Mouse (Mus musculus) neural tube, embryonic 14.5 days (tissue): ENCODE measurements around the gene Asgr2. TPM values are rescaled to one million over a fixed set of nuclear protein-coding genes. Genes with fewer than 3 reads are reported as not detected.

Source experiments
- ATAC-seq: fragments of 200-750 bp; cut with Nextera tagmentation; 2 replicates; pipeline ENCODE4 v1.8.0; 2017; ENCODE audit warnings: low read depth, mild to moderate bottlenecking, moderate TSS enrichment, moderate library complexity
- H3K27ac ChIP-seq: fragments of 300-500 bp; sonication (generic); 2 replicates; pipeline ENCODE4 v1.5.1; 2014; ENCODE audit warnings: low read depth, mild to moderate bottlenecking, control low read depth, low read length, moderate library complexity, mixed read lengths
- H3K27me3 ChIP-seq: fragments of 300-500 bp; sonication (generic); 2 replicates; pipeline ENCODE4 v1.6.1; 2014; ENCODE audit warnings: low read length; ENCODE audit not compliant: control insufficient read depth, insufficient read depth
- H3K36me3 ChIP-seq: fragments of 300-500 bp; sonication (generic); 2 replicates; pipeline ENCODE4 v1.6.1; 2014; ENCODE audit warnings: low read length, mixed read lengths; ENCODE audit not compliant: control insufficient read depth, insufficient read depth
- H3K4me1 ChIP-seq: fragments of 300-500 bp; sonication (generic); 2 replicates; pipeline ENCODE4 v1.6.1; 2014; ENCODE audit warnings: low read length; ENCODE audit not compliant: control insufficient read depth, insufficient read depth
- H3K4me2 ChIP-seq: fragments of 300-500 bp; sonication (generic); 2 replicates; pipeline ENCODE4 v1.6.1; 2014; ENCODE audit warnings: mild to moderate bottlenecking, low read depth, low read length, control low read depth
- H3K4me3 ChIP-seq: fragments of 300-500 bp; sonication (generic); 2 replicates; pipeline ENCODE4 v1.5.1; 2014; ENCODE audit warnings: low read depth, low read length, control low read depth, mixed read lengths
- H3K9ac ChIP-seq: fragments of 300-500 bp; sonication (generic); replicated peaks from 2 replicates; pipeline ENCODE4 v1.6.1; 2014; ENCODE audit warnings: low read depth, mild to moderate bottlenecking, control low read depth, low read length, mixed read lengths
- H3K9me3 ChIP-seq: fragments of 300-500 bp; sonication (generic); 2 replicates; pipeline ENCODE4 v1.6.1; 2016; ENCODE audit warnings: low read length; ENCODE audit not compliant: control insufficient read depth
- WGBS: fragments of 180-500 bp; shearing (Covaris S2); extraction: QIAGEN DNeasy Blood & Tissue Kit; methylation state at CpG from one replicate; pipeline ENCODE4 v1.1.7; 2014; 5-methylcytosine and 5-hydroxymethylcytosine counted together
- polyA plus RNA-seq: library from polyadenylated mRNA; unstranded; fragments of >200 nt; fragmentation: Nextera tagmentation; extraction: Ambion mirVana; gene quantifications from 2 replicates; pipeline ENCODE4 v1.2.1, GENCODE M21; 2014

Asgr2 gene
- polyA plus RNA-seq: 0.26 TPM in 1 of 2 replicates, not detected in the other

DNA sequence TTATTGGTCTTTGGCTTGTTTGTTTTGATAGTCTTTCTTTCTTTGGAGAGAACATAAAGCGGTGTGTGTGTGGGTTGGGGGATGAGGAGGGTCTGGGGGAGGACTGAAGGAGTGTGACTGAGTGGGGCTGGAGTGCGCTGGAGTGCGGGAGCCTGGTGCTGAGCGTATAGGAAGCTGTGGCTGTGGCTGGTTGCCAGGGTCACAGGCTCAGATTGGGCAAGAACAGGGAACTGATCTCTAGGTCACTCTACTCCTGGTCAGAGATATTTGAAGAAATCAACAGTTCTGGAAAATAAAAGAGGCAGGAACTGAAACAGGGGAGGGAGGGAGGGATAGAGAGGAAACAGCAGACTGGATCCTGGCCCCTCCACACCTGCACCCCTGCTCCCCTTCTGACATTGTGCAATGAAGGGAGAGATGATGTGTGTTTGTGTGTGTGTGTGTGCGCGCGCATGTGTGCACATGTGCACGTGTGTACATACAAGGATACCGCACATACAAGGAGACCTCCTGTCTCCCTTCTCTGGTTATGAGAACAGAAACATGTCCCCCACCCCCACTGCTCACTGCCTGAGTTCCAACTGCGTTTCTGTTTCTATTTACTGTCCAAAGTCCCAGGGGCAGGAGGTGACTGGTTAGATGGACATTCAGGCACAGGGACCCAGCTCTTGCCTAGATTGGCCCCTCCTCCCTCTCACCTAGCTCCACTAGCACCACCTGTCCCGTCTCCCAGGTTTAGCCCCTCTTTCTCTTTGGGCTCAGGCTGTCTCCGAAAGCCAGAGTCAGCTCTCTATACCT is at the start of gene Asgr2:
TSS of gene Asgr2 (plus strand) at position 659 of the 798 bp plus-strand sequence.
- 79% methylated on average over 12 of the region's 12 CpGs for WGBS
- H3K27ac ChIP-seq: no peak within 1 kb of the TSS
- no peak within 1 kb of the TSS for H3K9ac ChIP-seq
- no peaks in the 10 kb centered on the region for H3K4me1 ChIP-seq
- H3K4me3 ChIP-seq: no peak within 1 kb of the TSS
- no peak within 1 kb of the TSS for H3K4me2 ChIP-seq
- no peaks in the 10 kb centered on the region for H3K9me3 ChIP-seq
- no peaks in the 10 kb centered on the region for H3K27me3 ChIP-seq
- ATAC-seq: no peak
- no peaks in the 10 kb centered on the region for H3K36me3 ChIP-seq

DNA sequence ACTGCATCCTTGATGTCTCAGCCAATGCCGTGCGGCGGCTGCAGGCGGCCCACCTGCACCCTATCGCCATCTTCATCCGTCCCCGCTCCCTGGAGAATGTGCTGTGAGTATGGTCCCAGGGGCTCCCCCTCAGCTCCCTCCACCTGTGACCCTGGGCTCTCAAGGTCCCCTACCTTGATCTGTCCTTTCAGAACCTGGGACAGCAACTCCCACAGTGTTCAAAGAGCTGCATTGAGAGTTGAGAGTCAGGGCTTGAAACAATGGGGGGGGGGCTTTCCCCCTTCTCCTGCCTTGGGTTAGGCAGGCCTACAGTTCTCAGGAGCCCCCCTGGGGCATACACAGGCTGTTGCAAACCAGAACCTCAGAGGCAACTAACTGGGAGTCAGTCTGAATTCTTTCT is 48.8 kb upstream of the Asgr2 start:
- Histone ChIP-seq H3K36me3 (peaks cover 52% of the 10 kb centered on the region), H3K9ac (no peak overlapping the region), H3K4me1 (no peaks in the 10 kb centered on the region), H3K4me2 (no peak overlapping the region), H3K27ac (no peak overlapping the region), H3K4me3 (no peak overlapping the region), H3K27me3 (no peaks in the 10 kb centered on the region), H3K9me3 (no peaks in the 10 kb centered on the region)
- 80% methylated on average over 7 of the region's 7 CpGs for WGBS
- no peak for ATAC-seq

DNA sequence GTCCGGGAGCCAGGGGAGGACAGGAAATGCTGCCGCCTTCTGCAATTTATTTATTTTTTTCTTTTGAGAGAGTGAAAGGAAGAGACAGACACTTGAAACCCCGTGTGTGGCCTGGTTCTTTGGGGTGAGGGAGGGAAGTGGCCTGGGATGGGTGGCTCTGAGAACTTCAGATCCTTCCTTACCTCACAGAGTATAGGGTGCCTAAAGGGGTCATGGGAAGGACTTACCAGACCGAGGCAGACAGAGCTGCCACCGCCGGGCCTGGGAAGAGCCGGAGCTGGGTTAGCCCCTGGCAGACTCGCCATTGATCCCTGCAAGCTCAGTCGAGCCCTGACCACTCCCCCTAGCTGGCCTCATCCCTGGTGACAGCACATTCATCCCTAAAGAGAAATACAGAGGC is 47.0 kb upstream of the Asgr2 start:
- H3K9ac ChIP-seq: no peak overlapping the region
- no peaks in the 10 kb centered on the region for H3K4me1 ChIP-seq
- no peaks in the 10 kb centered on the region for H3K27me3 ChIP-seq
- no peaks in the 10 kb centered on the region for H3K9me3 ChIP-seq
- H3K36me3 ChIP-seq: peaks cover 40% of the 10 kb centered on the region
- WGBS: 33% methylated on average over 9 of the region's 9 CpGs
- no peak overlapping the region for H3K4me2 ChIP-seq
- no peak overlapping the region for H3K27ac ChIP-seq
- peak; percentile 25; the same call in 1 of the 2 replicates for ATAC-seq
- H3K4me3 ChIP-seq: no peak overlapping the region

DNA sequence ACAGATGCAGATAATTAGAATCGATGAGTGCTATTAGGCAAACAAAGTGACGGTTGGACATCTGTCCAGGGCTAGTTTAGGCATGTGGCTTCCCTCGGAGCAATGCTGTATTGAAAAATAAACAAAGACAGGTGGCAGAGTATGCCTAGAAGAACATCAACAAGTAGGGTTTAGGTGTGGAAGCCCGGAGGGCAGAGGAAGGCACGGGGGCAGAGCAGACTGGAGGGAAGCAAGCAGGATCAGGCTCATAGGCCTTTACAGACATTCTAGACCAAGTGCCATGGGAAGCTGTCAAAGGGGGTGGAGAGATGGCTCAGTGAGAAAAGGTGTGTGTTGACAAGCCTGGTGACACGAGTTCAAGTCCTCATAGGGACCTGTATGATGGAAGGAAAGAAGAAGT is 43.1 kb upstream of the Asgr2 start:
- Histone ChIP-seq H3K27ac (no peak overlapping the region), H3K27me3 (no peaks in the 10 kb centered on the region), H3K36me3 (peaks cover 12% of the 10 kb centered on the region), H3K4me3 (no peak overlapping the region), H3K9ac (no peak overlapping the region), H3K9me3 (no peaks in the 10 kb centered on the region), H3K4me1 (no peaks in the 10 kb centered on the region), H3K4me2 (no peak overlapping the region)
- WGBS: 74% methylated on average over 6 of the region's 6 CpGs
- ATAC-seq: no peak

- Histone ChIP-seq H3K27ac (no peak overlapping the region), H3K36me3 (peaks cover 8% of the 10 kb centered on the region), H3K9me3 (no peaks in the 10 kb centered on the region), H3K4me3 (no peak overlapping the region), H3K4me2 (no peak overlapping the region), H3K27me3 (no peaks in the 10 kb centered on the region), H3K9ac (no peak overlapping the region), H3K4me1 (no peaks in the 10 kb centered on the region)
- ATAC-seq: no peak
- WGBS: 62% methylated on average over 10 of the region's 10 CpGs
Measured at GRCm38 (mm10) chr11:70049816-70050215, 42.6 kb upstream of the Asgr2 start.

DNA sequence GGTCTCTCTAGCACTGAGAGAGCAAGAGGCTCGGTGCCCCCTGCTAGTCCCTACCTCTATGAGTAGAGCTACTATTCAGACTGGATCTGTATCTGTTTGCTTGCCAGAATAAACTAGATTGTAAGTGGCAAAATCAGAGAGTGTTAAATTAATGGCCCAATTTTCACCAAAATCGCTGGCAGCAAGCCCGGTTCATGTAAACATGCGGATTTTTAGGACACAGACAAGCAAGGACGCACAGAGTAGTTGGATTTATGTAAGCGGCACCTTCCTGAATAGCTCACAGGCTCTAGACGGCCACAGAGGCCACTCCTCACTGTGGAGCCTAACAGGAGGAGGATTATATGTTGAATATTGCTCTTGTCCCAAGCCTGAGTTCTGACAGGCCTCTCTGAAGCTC is 39.3 kb upstream of the Asgr2 start:
- Histone ChIP-seq H3K27ac (no peak overlapping the region), H3K4me3 (no peak overlapping the region), H3K4me2 (no peak overlapping the region), H3K4me1 (no peaks in the 10 kb centered on the region), H3K36me3 (no peaks in the 10 kb centered on the region), H3K27me3 (no peaks in the 10 kb centered on the region), H3K9ac (no peak overlapping the region), H3K9me3 (no peaks in the 10 kb centered on the region)
- ATAC-seq: no peak
- WGBS: 72% methylated on average over 7 of the region's 7 CpGs

- Histone ChIP-seq H3K4me2 (no peak within 1 kb of the TSS), H3K9ac (no peak within 1 kb of the TSS), H3K9me3 (no peaks in the 10 kb centered on the region), H3K4me3 (no peak within 1 kb of the TSS), H3K36me3 (no peaks in the 10 kb centered on the region), H3K27ac (no peak within 1 kb of the TSS), H3K4me1 (no peaks in the 10 kb centered on the region), H3K27me3 (no peaks in the 10 kb centered on the region)
- WGBS: 86% methylated on average over 10 of the region's 10 CpGs
- ATAC-seq: no peak
Measured at GRCm38 (mm10) chr11:70053898-70054570, 38.4 kb upstream of the Asgr2 start, which contains the start of gene Asgr1. Gene Asgr1, plus strand, starts transcription at chr11:70054085.

DNA sequence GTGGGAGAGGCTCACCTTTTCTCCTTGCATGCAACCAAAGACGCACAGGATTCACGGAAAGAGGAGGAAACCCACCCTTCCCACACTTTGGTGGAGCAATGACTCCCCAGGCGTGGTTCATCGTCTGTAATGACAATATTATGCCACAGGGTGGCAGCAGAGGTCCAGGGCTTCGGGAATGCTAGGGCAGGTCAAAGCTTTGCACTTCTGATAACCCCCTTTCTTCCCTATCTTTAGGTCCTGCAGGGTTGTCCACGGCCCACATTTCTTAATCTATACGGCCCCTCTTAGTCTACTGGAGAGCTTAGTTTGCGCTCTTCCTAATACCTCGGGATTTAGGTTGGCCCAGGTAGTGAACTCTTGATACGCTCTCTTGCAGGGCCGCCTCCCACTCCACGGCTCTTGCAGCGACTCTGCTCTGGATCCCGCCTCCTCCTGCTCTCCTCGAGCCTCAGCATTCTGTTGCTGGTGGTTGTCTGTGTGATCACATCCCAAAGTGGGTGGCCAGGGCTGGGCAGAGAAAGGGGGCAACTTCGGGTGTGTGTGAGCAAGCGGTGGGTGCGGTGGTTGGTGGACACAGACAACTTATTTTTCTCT is 36.7 kb upstream of the Asgr2 start:
- Histone ChIP-seq H3K9me3 (no peaks in the 10 kb centered on the region), H3K4me3 (no peak overlapping the region), H3K4me2 (no peak overlapping the region), H3K27me3 (no peaks in the 10 kb centered on the region), H3K36me3 (no peaks in the 10 kb centered on the region), H3K9ac (no peak overlapping the region), H3K4me1 (no peaks in the 10 kb centered on the region), H3K27ac (no peak overlapping the region)
- WGBS: 33% methylated on average over 17 of the region's 18 CpGs
- peak; percentile 49 for ATAC-seq

DNA sequence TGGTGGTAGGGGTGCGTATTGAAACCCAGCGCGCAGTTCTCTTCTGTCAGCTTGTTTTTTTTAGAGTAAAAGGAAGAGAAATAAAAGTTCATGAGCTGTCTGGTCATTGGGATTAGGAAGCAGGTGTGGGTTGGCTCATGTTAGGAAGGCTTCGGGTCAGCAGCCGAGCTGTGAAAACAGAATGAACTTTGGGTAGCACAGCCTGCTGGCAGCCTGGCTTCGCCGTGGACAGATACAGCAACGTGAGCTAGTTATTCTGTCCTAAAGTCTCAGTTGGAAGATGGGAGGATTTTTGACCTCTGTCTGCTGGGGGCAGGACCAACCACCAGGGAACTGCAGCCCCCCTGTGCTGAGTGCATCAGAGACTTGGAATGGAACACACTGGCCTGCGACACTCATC is 34.6 kb upstream of the Asgr2 start:
- H3K36me3 ChIP-seq: no peaks in the 10 kb centered on the region
- WGBS: 87% methylated on average over 9 of the region's 9 CpGs
- H3K9ac ChIP-seq: no peak overlapping the region
- H3K27ac ChIP-seq: no peak overlapping the region
- H3K4me3 ChIP-seq: no peak overlapping the region
- ATAC-seq: no peak
- H3K4me1 ChIP-seq: no peaks in the 10 kb centered on the region
- H3K4me2 ChIP-seq: no peak overlapping the region
- H3K9me3 ChIP-seq: no peaks in the 10 kb centered on the region
- no peaks in the 10 kb centered on the region for H3K27me3 ChIP-seq
